Mouse (Mus musculus): ENCODE results near the gene Adh6a. TPM values are rescaled to one million over a fixed set of nuclear protein-coding genes. Genes with fewer than 3 reads are reported as not detected.

Adh6a gene
- total and polyA plus RNA-seq, 3 experiments: not detected

DNA sequence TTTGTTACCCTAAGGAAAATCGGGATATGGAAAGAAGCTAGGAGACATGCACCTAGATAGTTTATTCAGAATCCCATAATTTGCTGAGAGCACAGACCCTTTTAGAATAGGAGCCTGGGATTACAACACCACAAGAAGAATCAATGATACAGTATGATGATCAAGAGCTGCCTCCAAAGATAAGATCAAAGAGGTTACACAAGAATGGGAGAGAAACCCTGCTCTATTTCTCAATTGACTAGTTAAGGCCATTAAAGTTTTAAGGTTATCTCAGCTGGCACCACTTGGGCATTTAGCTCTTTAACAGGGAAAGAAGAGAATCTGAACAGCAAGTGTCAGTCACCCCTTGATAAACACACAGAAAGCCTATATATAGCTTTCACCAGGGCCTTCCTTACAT is 22.5 kb downstream of the Adh6a start:
- in situ Hi-C loops (cut with MboI; ENCODE audit: low pct_ligation_motif_present, low pct_unique_long_range_greater_than_20kb, low sequenced_read_pairs) (no loop called here), dilution Hi-C loops (cut with MboI; ENCODE audit: extremely low pct_ligation_motif_present, extremely low pct_unique_long_range_greater_than_20kb, low sequenced_read_pairs) (no loop called here)
- Histone ChIP-seq H3K27ac (ENCODE audit: insufficient read depth, low read depth) (no peak overlapping the region), H3K36me3 (replicated peaks in 1 of 2; ENCODE audit: control insufficient read depth in 1 of 2, insufficient read depth in 1 of 2, low read length in 1 of 2) (no peaks in the 10 kb centered on the region), H3K9ac (ENCODE audit: insufficient read depth, low read depth) (no peak overlapping the region), H3K9me3 (replicated peaks; ENCODE audit: low read length) (no peaks in the 10 kb centered on the region), H3K4me1 (ENCODE audit: control insufficient read depth in 1 of 2, insufficient read depth in 2 of 2) (peaks cover 0 to 9% of the 10 kb centered on the region in 2 experiments; a peak in 1 of 4 replicates), H3K27me3 (replicated peaks) (no peaks in the 10 kb centered on the region), H3K4me3 (replicated peaks in 1 of 3; ENCODE audit: low read depth in 2 of 3, low read length in 2 of 3, poor library complexity in 1 of 3) (no peak overlapping the region), H3K79me2 (replicated peaks; ENCODE audit: control insufficient read depth, extremely low read depth, insufficient read depth, poor library complexity, severe bottlenecking) (no peaks in the 10 kb centered on the region), H3K4me2 (ENCODE audit: insufficient read depth, low read depth, poor library complexity, severe bottlenecking) (no peak overlapping the region)
- no peak for DNase-seq (ENCODE audit: extremely low read depth)
- TF ChIP-seq ETS1 (conservative IDR thresholded peaks at IDR 0.05; ENCODE audit: low read depth, low read length): no peak

DNA sequence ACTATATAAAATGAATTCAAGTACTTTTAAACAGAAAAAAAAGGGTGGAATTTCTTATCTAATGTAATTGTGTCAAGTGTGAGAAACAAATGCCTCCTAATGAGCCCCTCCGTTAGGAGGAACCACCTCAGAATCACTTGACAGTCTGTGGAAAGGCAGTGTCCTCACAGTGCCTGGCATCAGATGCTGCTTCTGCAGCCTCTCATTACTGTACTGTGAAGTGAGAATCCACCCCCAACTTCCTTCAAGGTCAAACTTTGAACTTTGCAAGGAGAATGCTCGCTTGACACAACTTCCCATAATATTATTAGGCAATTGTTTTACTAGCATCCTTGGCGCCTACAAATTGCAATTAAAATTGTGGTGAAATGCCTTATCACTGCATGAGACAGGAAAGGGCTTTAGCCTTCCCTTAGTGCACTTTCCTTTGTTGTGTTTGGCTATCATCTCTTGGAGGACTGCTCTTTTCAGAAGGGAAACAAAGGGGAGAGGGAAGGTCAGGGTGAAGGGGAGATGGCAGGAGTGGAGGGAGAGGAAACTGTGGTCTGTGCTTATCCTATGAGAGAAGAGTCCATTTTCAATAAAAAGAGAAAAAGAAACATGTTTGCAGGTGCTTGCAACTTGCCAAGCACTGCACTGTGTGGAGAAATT is 23.1 kb downstream of the Adh6a start:
- dilution Hi-C loops (cut with MboI; ENCODE audit: extremely low pct_ligation_motif_present, extremely low pct_unique_long_range_greater_than_20kb, low sequenced_read_pairs) (no loop called here), in situ Hi-C loops (cut with MboI; ENCODE audit: low pct_ligation_motif_present, low pct_unique_long_range_greater_than_20kb, low sequenced_read_pairs) (no loop called here)
- no peaks in the 10 kb centered on the region for H3K9me3 ChIP-seq (replicated peaks; ENCODE audit: low read length)
- H3K9ac ChIP-seq (ENCODE audit: insufficient read depth, low read depth): no peak overlapping the region
- no peak for DNase-seq (ENCODE audit: extremely low read depth)
- H3K36me3 ChIP-seq (replicated peaks in 1 of 2; ENCODE audit: control insufficient read depth in 1 of 2, insufficient read depth in 1 of 2, low read length in 1 of 2): no peaks in the 10 kb centered on the region
- H3K4me2 ChIP-seq (ENCODE audit: insufficient read depth, low read depth, poor library complexity, severe bottlenecking): no peak overlapping the region
- H3K4me3 ChIP-seq (replicated peaks in 1 of 3; ENCODE audit: low read depth in 2 of 3, low read length in 2 of 3, poor library complexity in 1 of 3): no peak overlapping the region
- H3K27me3 ChIP-seq (replicated peaks): no peaks in the 10 kb centered on the region
- no peaks in the 10 kb centered on the region for H3K79me2 ChIP-seq (replicated peaks; ENCODE audit: control insufficient read depth, extremely low read depth, insufficient read depth, poor library complexity, severe bottlenecking)
- H3K27ac ChIP-seq (ENCODE audit: insufficient read depth, low read depth): no peak overlapping the region
- peaks cover 0 to 9% of the 10 kb centered on the region in 2 experiments; a peak in 1 of 4 replicates for H3K4me1 ChIP-seq (ENCODE audit: control insufficient read depth in 1 of 2, insufficient read depth in 2 of 2)
- TF ChIP-seq BHLHE40 (IDR thresholded peaks at IDR 0.05; ENCODE audit: low read depth, low read length) (no peak), MXI1 (IDR thresholded peaks at IDR 0.05; ENCODE audit: low read depth, low read length) (no peak), NELFE (IDR thresholded peaks at IDR 0.05; ENCODE audit: low read depth, low read length) (no peak), GABPA (IDR thresholded peaks at IDR 0.05; ENCODE audit: insufficient replicate concordance, low read depth, low read length) (no peak), MAFK (IDR thresholded peaks at IDR 0.05; ENCODE audit: insufficient replicate concordance, low read length) (no peak), ZC3H11A (IDR thresholded peaks at IDR 0.05; ENCODE audit: low read depth, low read length) (no peak)

- no peaks in the 10 kb centered on the region for H3K79me2 ChIP-seq (replicated peaks; ENCODE audit: control insufficient read depth, extremely low read depth, insufficient read depth, poor library complexity, severe bottlenecking)
- H3K9ac ChIP-seq (ENCODE audit: insufficient read depth, low read depth): no peak within 1 kb of the TSS
- in situ Hi-C loops (cut with MboI; ENCODE audit: low pct_ligation_motif_present, low pct_unique_long_range_greater_than_20kb, low sequenced_read_pairs): no loop called here
- dilution Hi-C loops (cut with MboI; ENCODE audit: extremely low pct_ligation_motif_present, extremely low pct_unique_long_range_greater_than_20kb, low sequenced_read_pairs): no loop called here
- no peak within 1 kb of the TSS for H3K4me3 ChIP-seq (replicated peaks in 1 of 3; ENCODE audit: low read depth in 2 of 3, low read length in 2 of 3, poor library complexity in 1 of 3)
- H3K27ac ChIP-seq (ENCODE audit: insufficient read depth, low read depth): no peak within 1 kb of the TSS
- TF ChIP-seq KAT2A (IDR thresholded peaks at IDR 0.05; ENCODE audit: insufficient replicate concordance, low read length) (no peak), MAFK (IDR thresholded peaks at IDR 0.05; ENCODE audit: insufficient replicate concordance, low read length) (no peak), JUND (conservative IDR thresholded peaks at IDR 0.05; ENCODE audit: low read depth, low read length) (no peak), CHD2 (IDR thresholded peaks at IDR 0.05; ENCODE audit: low read length) (no peak), TCF12 (IDR thresholded peaks at IDR 0.05; ENCODE audit: low read depth, low read length) (no peak), SIN3A (IDR thresholded peaks at IDR 0.05; ENCODE audit: low read length) (no peak)
- H3K4me2 ChIP-seq (ENCODE audit: insufficient read depth, low read depth, poor library complexity, severe bottlenecking): no peak within 1 kb of the TSS
- H3K4me1 ChIP-seq (ENCODE audit: control insufficient read depth in 1 of 2, insufficient read depth in 2 of 2): no peaks in the 10 kb centered on the region
- H3K27me3 ChIP-seq (replicated peaks): no peaks in the 10 kb centered on the region
- H3K9me3 ChIP-seq (replicated peaks; ENCODE audit: low read length): no peaks in the 10 kb centered on the region
- no peak for DNase-seq (ENCODE audit: extremely low read depth)
- H3K36me3 ChIP-seq (replicated peaks in 1 of 2; ENCODE audit: control insufficient read depth in 1 of 2, insufficient read depth in 1 of 2, low read length in 1 of 2): no peaks in the 10 kb centered on the region
These were observed 28.4 kb downstream of the Adh6a start, which contains the start of gene Adh6b for GRCm38 (mm10) chr3:138341471-138341870. Adh6b (plus strand) TSS chr3:138341775.
